In genomic region chr4:138972827-138973718, GRCm38 (mm10) we compare ENCODE assay signal across 1 mouse cellular context.
TF ChIP-seq lines count a peak whose summit lies in the region.

Gene Tmco4 (plus strand): TSS chr4:138972888.

TF ChIP-seq in CH12.LX, 34 proteins besides CTCF, POLR2A, EP300 and RAD21 (continued from another document):
- TF ChIP-seq POLR2AphosphoS2 (IDR thresholded peaks at IDR 0.05; ENCODE audit: low read depth, low read length): peak; percentile 85
- no peak; the same call in 1 of the 2 replicates for TF ChIP-seq MXI1 (IDR thresholded peaks at IDR 0.05; ENCODE audit: low read depth, low read length)
- peak; percentile 70 for TF ChIP-seq TCF12 (IDR thresholded peaks at IDR 0.05; ENCODE audit: low read depth, low read length)
TF ChIP-seq in CH12.LX: peak in this region for 14.
